Mouse (Mus musculus) hindbrain, embryonic 12.5 days (tissue): ENCODE data around the gene Tbl3. TPM values are rescaled to one million over a fixed set of nuclear protein-coding genes. Genes with fewer than 3 reads are reported as not detected.
A peak's percentile ranks its signal among the peaks of the same experiment; 100 is the strongest.
"Not testable (repeated sequence)": the region's sequence is repeated elsewhere in the genome, so short reads cannot be mapped to it uniquely, and the experiment has no call there.

Experiments
- ATAC-seq: fragments of 200-750 bp; cut with Nextera tagmentation; 2 replicates; pipeline ENCODE4 v1.8.0; 2017; ENCODE audit warnings: moderate TSS enrichment; ENCODE audit not compliant: low FRiP score
- H3K27ac ChIP-seq: fragments of 300-500 bp; sonication (generic); 2 replicates; pipeline ENCODE4 v1.5.1; 2016; ENCODE audit warnings: mild to moderate bottlenecking
- H3K27me3 ChIP-seq: fragments of 300-500 bp; sonication (generic); 2 replicates; pipeline ENCODE4 v1.6.1; 2016; ENCODE audit warnings: mild to moderate bottlenecking
- H3K36me3 ChIP-seq: fragments of 300-500 bp; sonication (generic); 2 replicates; pipeline ENCODE4 v1.6.1; 2016; ENCODE audit warnings: mild to moderate bottlenecking
- H3K4me1 ChIP-seq: fragments of 300-500 bp; sonication (generic); 2 replicates; pipeline ENCODE4 v1.6.1; 2016
- H3K4me2 ChIP-seq: fragments of 300-500 bp; sonication (generic); replicated peaks from 2 replicates; pipeline ENCODE4 v1.6.1; 2016; ENCODE audit warnings: mild to moderate bottlenecking
- H3K4me3 ChIP-seq: fragments of 300-500 bp; sonication (generic); 2 replicates; pipeline ENCODE4 v1.5.1; 2016; ENCODE audit warnings: mild to moderate bottlenecking
- H3K9ac ChIP-seq: fragments of 300-500 bp; sonication (generic); 2 replicates; pipeline ENCODE4 v1.6.1; 2016; ENCODE audit warnings: mild to moderate bottlenecking, moderate library complexity
- H3K9me3 ChIP-seq: fragments of 300-500 bp; sonication (generic); replicated peaks from 2 replicates; pipeline ENCODE4 v1.6.1; 2016; ENCODE audit warnings: mild to moderate bottlenecking
- WGBS: fragments of 180-500 bp; shearing (Covaris S2); methylation state at CpG from one replicate; pipeline ENCODE4 v1.1.7; 2016; 5-methylcytosine and 5-hydroxymethylcytosine counted together
- polyA plus RNA-seq: library from polyadenylated mRNA; unstranded; fragments of >200 nt; fragmentation: Nextera tagmentation; extraction: Ambion mirVana; gene quantifications from 2 replicates; pipeline ENCODE4 v1.2.1, GENCODE M21; 2016

Tbl3 gene
- polyA plus RNA-seq, 1 experiment from 2014 or later: 76.9 TPM

- Histone ChIP-seq H3K4me3 (peak overlapping the region; percentile 23), H3K9ac (no peak overlapping the region), H3K27me3 (peaks cover 50% of the 10 kb centered on the region), H3K4me2 (peak overlapping the region; percentile 42), H3K4me1 (peaks cover 25% of the 10 kb centered on the region), H3K9me3 (no peaks in the 10 kb centered on the region), H3K27ac (no peak overlapping the region), H3K36me3 (peaks cover 5% of the 10 kb centered on the region; the same call in 1 of the 2 replicates)
- ATAC-seq: no peak
- WGBS: 19% methylated on average over 23 of the region's 23 CpGs
Observed at GRCm38 (mm10) chr17:24687599-24687998, 19.9 kb downstream of the Tbl3 start.

GRCm38 (mm10) chr17:24687146-24687595 is 20.3 kb downstream of the Tbl3 start:
- ATAC-seq: no peak
- H3K9ac ChIP-seq: no peak overlapping the region
- 2% methylated on average over 25 of the region's 25 CpGs for WGBS

GRCm38 (mm10) chr17:24686514-24686913 is 20.9 kb downstream of the Tbl3 start:
- 32% methylated on average over 16 of the region's 16 CpGs for WGBS
- Histone ChIP-seq H3K4me3 (no peak overlapping the region; the same call in 1 of the 2 replicates), H3K9ac (no peak overlapping the region), H3K36me3 (peaks cover 11% of the 10 kb centered on the region), H3K27me3 (peaks cover 50% of the 10 kb centered on the region), H3K4me2 (peak overlapping the region; percentile 30), H3K4me1 (peaks cover 25% of the 10 kb centered on the region), H3K9me3 (no peaks in the 10 kb centered on the region), H3K27ac (no peak overlapping the region)
- no peak for ATAC-seq

More at GRCm38 (mm10) chr17:24687146-24687595, 20.3 kb downstream of the Tbl3 start:
- H3K4me2 ChIP-seq: peak overlapping the region; percentile 42
- peaks cover 25% of the 10 kb centered on the region for H3K4me1 ChIP-seq
- H3K27ac ChIP-seq: no peak overlapping the region
- peaks cover 50% of the 10 kb centered on the region for H3K27me3 ChIP-seq
- no peaks in the 10 kb centered on the region for H3K9me3 ChIP-seq
- peak overlapping the region; percentile 23 for H3K4me3 ChIP-seq
- peaks cover 7% of the 10 kb centered on the region; the same call in 1 of the 2 replicates for H3K36me3 ChIP-seq

- H3K4me3 ChIP-seq: no peak overlapping the region
Observed at GRCm38 (mm10) chr17:24677500-24678080, 29.9 kb downstream of the Tbl3 start.

GRCm38 (mm10) chr17:24676877-24677276 is 30.6 kb downstream of the Tbl3 start:
- ATAC-seq: no peak
- H3K9me3 ChIP-seq: no peaks in the 10 kb centered on the region
- H3K27me3 ChIP-seq: no peaks in the 10 kb centered on the region
- peaks cover 6% of the 10 kb centered on the region for H3K4me1 ChIP-seq
- no peak overlapping the region for H3K4me2 ChIP-seq
- peaks cover 57% of the 10 kb centered on the region for H3K36me3 ChIP-seq
- H3K27ac ChIP-seq: no peak overlapping the region
- WGBS: 93% methylated on average over 5 of the region's 5 CpGs
- H3K4me3 ChIP-seq: no peak overlapping the region
- H3K9ac ChIP-seq: no peak overlapping the region

More at GRCm38 (mm10) chr17:24677500-24678080, 29.9 kb downstream of the Tbl3 start:
- H3K4me1 ChIP-seq: no peaks in the 10 kb centered on the region
- H3K27me3 ChIP-seq: no peaks in the 10 kb centered on the region
- 91% methylated on average over 24 of the region's 24 CpGs for WGBS
- peaks cover 64% of the 10 kb centered on the region for H3K36me3 ChIP-seq
- no peak overlapping the region for H3K27ac ChIP-seq
- H3K4me2 ChIP-seq: no peak overlapping the region
- ATAC-seq: no peak
- no peak overlapping the region for H3K9ac ChIP-seq
- H3K9me3 ChIP-seq: no peaks in the 10 kb centered on the region

GRCm38 (mm10) chr17:24676187-24676586 is 31.3 kb downstream of the Tbl3 start:
- 0 out of 2 replicates have a peak, but pooled peaks have one; percentile 9 for ATAC-seq
- Histone ChIP-seq H3K9ac (no peak overlapping the region), H3K27ac (no peak overlapping the region), H3K4me1 (peaks cover 13% of the 10 kb centered on the region), H3K4me2 (no peak overlapping the region), H3K4me3 (no peak overlapping the region), H3K27me3 (no peaks in the 10 kb centered on the region), H3K36me3 (peaks cover 50% of the 10 kb centered on the region), H3K9me3 (no peaks in the 10 kb centered on the region)
- WGBS: 60% methylated on average over 2 of the region's 2 CpGs

- H3K9ac ChIP-seq: 0 out of 2 replicates have a peak overlapping the region, but pooled peaks have one; percentile 4
Observed at GRCm38 (mm10) chr17:24674277-24674676, 33.2 kb downstream of the Tbl3 start.

GRCm38 (mm10) chr17:24672141-24672540 is 35.3 kb downstream of the Tbl3 start:
- no peak overlapping the region for H3K27ac ChIP-seq
- ATAC-seq: no peak
- H3K36me3 ChIP-seq: peaks cover 9% of the 10 kb centered on the region
- peaks cover 29% of the 10 kb centered on the region for H3K4me1 ChIP-seq
- H3K9me3 ChIP-seq: no peaks in the 10 kb centered on the region
- 39% methylated on average over 5 of the region's 5 CpGs for WGBS
- no peak overlapping the region for H3K4me2 ChIP-seq
- H3K9ac ChIP-seq: no peak overlapping the region
- H3K27me3 ChIP-seq: no peaks in the 10 kb centered on the region
- no peak overlapping the region for H3K4me3 ChIP-seq

More at GRCm38 (mm10) chr17:24674277-24674676, 33.2 kb downstream of the Tbl3 start:
- 84% methylated on average over 7 of the region's 7 CpGs for WGBS
- Histone ChIP-seq H3K27me3 (no peaks in the 10 kb centered on the region), H3K4me3 (no peak overlapping the region), H3K4me2 (no peak overlapping the region), H3K36me3 (peaks cover 31% of the 10 kb centered on the region), H3K27ac (no peak overlapping the region), H3K9me3 (no peaks in the 10 kb centered on the region), H3K4me1 (peaks cover 23% of the 10 kb centered on the region)
- no peak for ATAC-seq

- H3K36me3 ChIP-seq: 0 out of 2 replicates have a peak, but pooled peaks cover 1% of the 10 kb centered on the region
- no peak overlapping the region for H3K27ac ChIP-seq
- peaks cover 29% of the 10 kb centered on the region for H3K4me1 ChIP-seq
- H3K4me2 ChIP-seq: peak overlapping the region; percentile 71
- H3K27me3 ChIP-seq: no peaks in the 10 kb centered on the region
- WGBS: 74% methylated on average over 5 of the region's 5 CpGs
- peak overlapping the region; percentile 98 for H3K9ac ChIP-seq
- no peaks in the 10 kb centered on the region for H3K9me3 ChIP-seq
- H3K4me3 ChIP-seq: no peak overlapping the region
- ATAC-seq: no peak
Observed at GRCm38 (mm10) chr17:24671346-24671745, 36.1 kb downstream of the Tbl3 start.

- Histone ChIP-seq H3K36me3 (no peaks in the 10 kb centered on the region), H3K4me1 (peaks cover 29% of the 10 kb centered on the region), H3K9me3 (no peaks in the 10 kb centered on the region), H3K9ac (peak overlapping the region; percentile 98), H3K4me3 (peak overlapping the region; percentile 98), H3K27me3 (no peaks in the 10 kb centered on the region), H3K27ac (peak overlapping the region; percentile 88), H3K4me2 (peak overlapping the region; percentile 71)
- 12% methylated on average over 8 of the region's 8 CpGs for WGBS
- ATAC-seq: no peak
Observed at GRCm38 (mm10) chr17:24670246-24670844, 37.1 kb downstream of the Tbl3 start.

- peak within 1 kb of the TSS; percentile 71 for H3K4me2 ChIP-seq
- H3K4me3 ChIP-seq: peak within 1 kb of the TSS; percentile 98
- ATAC-seq: peak; percentile 99
- no peaks in the 10 kb centered on the region for H3K27me3 ChIP-seq
- H3K36me3 ChIP-seq: no peaks in the 10 kb centered on the region
- H3K4me1 ChIP-seq: peaks cover 29% of the 10 kb centered on the region
- H3K9ac ChIP-seq: peak within 1 kb of the TSS; percentile 98
- H3K27ac ChIP-seq: peak within 1 kb of the TSS; percentile 88
- no peaks in the 10 kb centered on the region for H3K9me3 ChIP-seq
- WGBS: 1% methylated on average over 56 of the region's 80 CpGs
Observed at GRCm38 (mm10) chr17:24669545-24670245, 37.8 kb downstream of the Tbl3 start, which contains the start of gene Zfp598. Gene Zfp598 (plus strand): TSS chr17:24669687.

GRCm38 (mm10) chr17:24669214-24669544 is 38.3 kb downstream of the Tbl3 start:
- 11% methylated on average over 15 of the region's 15 CpGs for WGBS
- H3K4me3 ChIP-seq: peak overlapping the region; percentile 98

More at GRCm38 (mm10) chr17:24669214-24669544, 38.3 kb downstream of the Tbl3 start:
- peak overlapping the region; percentile 88 for H3K27ac ChIP-seq
- H3K9ac ChIP-seq: peak overlapping the region; percentile 98
- H3K4me1 ChIP-seq: peaks cover 29% of the 10 kb centered on the region
- not testable (repeated sequence) for H3K27me3 ChIP-seq, H3K36me3 ChIP-seq, H3K9me3 ChIP-seq
- peak; percentile 39 for ATAC-seq
- peak overlapping the region; percentile 71 for H3K4me2 ChIP-seq
